Mouse (Mus musculus): ENCODE measurements around the gene D8Ertd738e. TPM values are rescaled to one million over a fixed set of nuclear protein-coding genes. Genes with fewer than 3 reads are reported as not detected.

The D8Ertd738e gene
- total RNA-seq, 2 experiments from 2014 or later, result 158 to 171 TPM

Small RNA genes within 50 kb of the gene (microRNA-seq; reads per million reads assigned to microRNA genes)
- 27,619 to 44,831 reads per million in 2 experiments for gene Mir23a
- gene Mir24-2, result 0 reads per million in 2 experiments
- gene Mir27a, result 540 to 920 reads per million in 2 experiments
- 0 reads per million in 2 experiments for gene Mir3074-2

Other genes with a start within 250 kb of the D8Ertd738e start
- not detected for gene 1700067K01Rik, start 248.2 kb downstream of the D8Ertd738e start, total RNA-seq (2021)
- gene 2210011C24Rik, start 237.5 kb downstream of the D8Ertd738e start, total RNA-seq (2021), result 1 to 10 TPM; 2.9 to 4.2 TPM
- under 1 TPM; 0.25 to 0.51 TPM for gene Palm3, start 228.2 kb downstream of the D8Ertd738e start, total RNA-seq (2021)
- gene Il27ra, start 207.1 kb downstream of the D8Ertd738e start, total RNA-seq (2021), result 1 to 10 TPM in 1 of 2 experiments, under 1 TPM in 1; 0.84 to 1.1 TPM
- not detected for gene Rln3, start 204.7 kb downstream of the D8Ertd738e start, total RNA-seq (2021)
- gene Gm10643, start 184.6 kb downstream of the D8Ertd738e start, total RNA-seq (2021), result 1 to 10 TPM; 2.6 TPM
- 1 to 10 TPM; 5.2 to 5.9 TPM for gene Rfx1, start 182.9 kb downstream of the D8Ertd738e start, total RNA-seq (2021)
- gene Dcaf15, start 145.0 kb downstream of the D8Ertd738e start, total RNA-seq (2021), result 1 to 10 TPM; 5.8 to 7.1 TPM
- under 1 TPM in 1 of 2 experiments, not detected in 1; 0.10 TPM for gene Podnl1, start 123.7 kb downstream of the D8Ertd738e start, total RNA-seq (2021)
- gene Cc2d1a, start 101.8 kb downstream of the D8Ertd738e start, total RNA-seq (2021), result 10 to 100 TPM; 12.1 to 12.6 TPM
- gene 4930432K21Rik, start 101.7 kb downstream of the D8Ertd738e start, total RNA-seq (2021), result under 1 TPM; 0.27 to 0.62 TPM
- gene Nanos3, start 64.5 kb downstream of the D8Ertd738e start, total RNA-seq (2021), result under 1 TPM in 1 of 2 experiments, not detected in 1; 0.43 TPM
- 1 to 10 TPM; 5.8 to 6.8 TPM for gene Zswim4, start 12.7 kb downstream of the D8Ertd738e start, total RNA-seq (2021)
- 10 to 100 TPM; 11.8 to 16.6 TPM for gene Mri1, start 7.6 kb upstream of the D8Ertd738e start, total RNA-seq (2021)
- gene Ccdc130, start 20.7 kb upstream of the D8Ertd738e start, total RNA-seq (2021), result 10 to 100 TPM in 1 of 2 experiments, 1 to 10 TPM in 1; 9.6 to 10.1 TPM
- gene Cacna1a, start 138.7 kb upstream of the D8Ertd738e start, total RNA-seq (2021), result 1 to 10 TPM; 3.1 to 9.2 TPM

Measured in gastrocnemius, postnatal 14 days (tissue).